Mouse (Mus musculus) hematopoietic stem cell, adult 5-6 weeks (primary cell): ENCODE data around the gene Gpr68. TPM values are rescaled to one million over a fixed set of nuclear protein-coding genes. Genes with fewer than 3 reads are reported as not detected.

Source experiments
- ATAC-seq, 2 experiments: fragments of 125-278 bp in 1 of 2; replicated peaks in 1 of 2; 2 replicates each; pipeline ENCODE4 v1.8.0; 2016 to 2017; ENCODE audit warnings: inconsistent platforms in 2 of 2, mild to moderate bottlenecking in 2 of 2, moderate number of reproducible peaks in 2 of 2, low read depth in 1 of 2, moderate TSS enrichment in 1 of 2; ENCODE audit not compliant: low FRiP score in 2 of 2, poor library complexity in 2 of 2, severe bottlenecking in 2 of 2, insufficient read depth in 1 of 2, low TSS enrichment in 1 of 2
- total RNA-seq: library from RNA; stranded (forward); fragments of 172-1452, 232-1000 nt; gene quantifications from 2 replicates; pipeline ENCODE4 v1.2.3, GENCODE M21; 2017

Gene Gpr68
- total RNA-seq, 1 experiment from 2014 or later = 0.30 TPM

GRCm38 (mm10) chr12:100886877-100887276 is 21.1 kb downstream of the Gpr68 start:
- no peak for ATAC-seq

- no peak for ATAC-seq
These were observed 22.4 kb downstream of the Gpr68 start for GRCm38 (mm10) chr12:100885585-100885984.

GRCm38 (mm10) chr12:100883168-100883567 is 24.8 kb downstream of the Gpr68 start:
- ATAC-seq = peak; percentile 59 to 63

- ATAC-seq = peak; percentile 17 to 41; a peak in 3 of 4 replicates
These were observed 29.4 kb downstream of the Gpr68 start for GRCm38 (mm10) chr12:100878556-100878955.

GRCm38 (mm10) chr12:100877936-100878335 is 30.1 kb downstream of the Gpr68 start:
- peak; percentile 88 to 94 for ATAC-seq

GRCm38 (mm10) chr12:100875960-100876359 is 32.0 kb downstream of the Gpr68 start:
- no peak for ATAC-seq

GRCm38 (mm10) chr12:100875553-100875952 is 32.4 kb downstream of the Gpr68 start:
- no peak for ATAC-seq

GRCm38 (mm10) chr12:100873612-100874011 is 34.4 kb downstream of the Gpr68 start:
- ATAC-seq = no peak

GRCm38 (mm10) chr12:100871841-100872240 is 36.2 kb downstream of the Gpr68 start:
- peak in 1 of 2 experiments; percentile 11; a peak in 1 of 4 replicates for ATAC-seq

- no peak for ATAC-seq
These were observed 36.8 kb downstream of the Gpr68 start for GRCm38 (mm10) chr12:100871234-100871633.

- ATAC-seq = no peak
These were observed 39.9 kb downstream of the Gpr68 start for GRCm38 (mm10) chr12:100868049-100868622.

- ATAC-seq = no peak
These were observed 40.9 kb downstream of the Gpr68 start for GRCm38 (mm10) chr12:100867097-100867496.

- ATAC-seq = no peak
These were observed 42.4 kb downstream of the Gpr68 start for GRCm38 (mm10) chr12:100865509-100866078.

- ATAC-seq = no peak
These were observed 42.9 kb downstream of the Gpr68 start for GRCm38 (mm10) chr12:100865072-100865471.

GRCm38 (mm10) chr12:100862856-100863446 is 45.0 kb downstream of the Gpr68 start:
- no peak for ATAC-seq

- ATAC-seq = no peak
These were observed 45.7 kb downstream of the Gpr68 start for GRCm38 (mm10) chr12:100862272-100862671.

GRCm38 (mm10) chr12:100857791-100858190 is 50.2 kb downstream of the Gpr68 start:
- peak; percentile 46 to 54; a peak in 3 of 4 replicates for ATAC-seq

GRCm38 (mm10) chr12:100856337-100856736 is 51.7 kb downstream of the Gpr68 start:
- no peak for ATAC-seq

- peak; percentile 33 to 57; a peak in 2 of 4 replicates for ATAC-seq
These were observed 55.6 kb downstream of the Gpr68 start for GRCm38 (mm10) chr12:100852370-100852769.
